Mouse (Mus musculus) megakaryocyte, adult 5-6 weeks (primary cell): ENCODE measurements at regions not wholly inside any gene's neighbourhood (a gene's known extent, or its start where the extent isn't known, plus 50 kb on each side); places are given as distances from the start of the nearest gene placed in this dataset.
A peak's percentile ranks its signal among the peaks of the same experiment; 100 is the strongest.
"Not testable (repeated sequence)": the region's sequence is repeated elsewhere in the genome, so short reads cannot be mapped to it uniquely, and the experiment has no call there.

Experiments used
- ATAC-seq: 2 replicates; pipeline ENCODE4 v1.8.0; 2016; ENCODE audit warnings: mild to moderate bottlenecking, inconsistent platforms; ENCODE audit not compliant: poor library complexity, severe bottlenecking

GRCm38 (mm10) chr9:78769168-78769567, 153.8 kb downstream of the Cd109 start:
- no peak for ATAC-seq

- ATAC-seq: no peak
Observed at GRCm38 (mm10) chr9:78773936-78774335, 158.6 kb downstream of the Cd109 start.

- no peak for ATAC-seq
Observed at GRCm38 (mm10) chr9:78775462-78775861, 160.1 kb downstream of the Cd109 start.

GRCm38 (mm10) chr9:78780595-78780994, 165.2 kb downstream of the Cd109 start:
- no peak for ATAC-seq

GRCm38 (mm10) chr9:78782297-78782696, 167.0 kb downstream of the Cd109 start:
- ATAC-seq: no peak

GRCm38 (mm10) chr9:78782860-78783259, 167.5 kb downstream of the Cd109 start:
- ATAC-seq: no peak

GRCm38 (mm10) chr9:78787866-78788265, 172.5 kb downstream of the Cd109 start:
- ATAC-seq: no peak

GRCm38 (mm10) chr9:78789703-78790102, 174.4 kb downstream of the Cd109 start:
- no peak for ATAC-seq

- ATAC-seq: no peak
Observed at GRCm38 (mm10) chr9:78790155-78790554, 174.8 kb downstream of the Cd109 start.

GRCm38 (mm10) chr9:78795801-78796200, 180.5 kb downstream of the Cd109 start:
- ATAC-seq: no peak

- ATAC-seq: no peak
Observed at GRCm38 (mm10) chr9:78817221-78817620, 201.9 kb downstream of the Cd109 start.

GRCm38 (mm10) chr9:78821554-78822212, 206.3 kb downstream of the Cd109 start:
- ATAC-seq: peak; percentile 69

GRCm38 (mm10) chr9:78844969-78845683, 229.8 kb downstream of the Cd109 start:
- ATAC-seq: no peak

- no peak for ATAC-seq
Observed at GRCm38 (mm10) chr9:78846110-78846509, 230.8 kb downstream of the Cd109 start.

- no peak for ATAC-seq
Observed at GRCm38 (mm10) chr9:78847890-78848563, 232.7 kb downstream of the Cd109 start.

GRCm38 (mm10) chr9:78848564-78848893, 233.2 kb downstream of the Cd109 start:
- not testable (repeated sequence) for ATAC-seq

GRCm38 (mm10) chr9:78856981-78857380, 241.6 kb downstream of the Cd109 start:
- ATAC-seq: no peak

- ATAC-seq: no peak
Observed at GRCm38 (mm10) chr9:78859956-78860355, 244.6 kb downstream of the Cd109 start.

GRCm38 (mm10) chr9:78872561-78872960, 257.2 kb downstream of the Cd109 start:
- no peak for ATAC-seq

GRCm38 (mm10) chr9:78879955-78880642, 264.8 kb downstream of the Cd109 start:
- no peak for ATAC-seq

- ATAC-seq: no peak
Observed at GRCm38 (mm10) chr9:78880643-78881306, 265.4 kb downstream of the Cd109 start.
